Mouse (Mus musculus): Measurements from ENCODE around the gene Leap2. TPM values are rescaled to one million over a fixed set of nuclear protein-coding genes. Genes with fewer than 3 reads are reported as not detected.
A peak's percentile ranks its signal among the peaks of the same experiment; 100 is the strongest.

The Leap2 gene
- polyA plus RNA-seq, 1 experiment from 2014 or later: 0.24 TPM

GRCm38 (mm10) chr11:53445562-53445961 is 22.6 kb upstream of the Leap2 start:
- TF ChIP-seq CTCF (IDR thresholded peaks at IDR 0.05; ENCODE audit: low read depth): no peak
- Histone ChIP-seq H3K9ac (ENCODE audit: low read depth, low read length) (no peak overlapping the region), H3K4me2 (ENCODE audit: low read length) (no peak overlapping the region), H3K4me3 (replicated peaks; ENCODE audit: low read depth, low read length) (no peak overlapping the region), H3K9me3 (replicated peaks; ENCODE audit: low read length) (no peaks in the 10 kb centered on the region), H3K27me3 (ENCODE audit: insufficient read depth, low read length) (no peaks in the 10 kb centered on the region), H3K27ac (no peak overlapping the region), H3K4me1 (replicated peaks; ENCODE audit: insufficient read depth, low read length) (no peaks in the 10 kb centered on the region), H3K36me3 (ENCODE audit: insufficient read depth, low read length) (no peaks in the 10 kb centered on the region)
- DNase-seq (ENCODE audit: low spot score) (no peak), ATAC-seq (replicated peaks; ENCODE audit: low FRiP score, low read depth) (no peak)
- 63% methylated on average over 13 of the region's 13 CpGs for WGBS

DNA sequence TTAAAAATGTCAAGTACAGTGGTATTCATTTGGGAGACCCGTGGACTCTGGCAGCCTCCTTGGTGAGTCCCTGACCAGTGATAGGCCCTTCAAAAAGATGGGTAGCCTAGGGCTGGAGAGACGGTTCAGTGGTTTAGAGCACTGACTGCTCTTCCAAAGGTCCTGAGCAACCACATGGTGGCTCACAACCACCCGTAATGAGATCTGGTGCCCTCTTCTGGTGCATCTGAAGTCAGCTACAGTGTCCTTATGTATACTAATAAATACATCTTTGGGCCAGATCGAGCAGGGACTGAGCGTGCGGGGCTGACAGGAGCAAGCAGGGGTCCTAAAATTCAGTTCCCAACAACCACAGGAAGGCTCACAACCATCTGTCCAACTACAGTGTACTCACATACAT is 20.9 kb upstream of the Leap2 start:
- H3K4me3 ChIP-seq (replicated peaks; ENCODE audit: low read depth, low read length): no peak overlapping the region
- DNase-seq (ENCODE audit: low spot score) (no peak), ATAC-seq (replicated peaks; ENCODE audit: low FRiP score, low read depth) (no peak)
- no peak overlapping the region for H3K9ac ChIP-seq (ENCODE audit: low read depth, low read length)
- 35% methylated on average over 6 of the region's 6 CpGs for WGBS
- no peak overlapping the region for H3K27ac ChIP-seq
- no peak overlapping the region for H3K4me2 ChIP-seq (ENCODE audit: low read length)
- peak; percentile 78 for TF ChIP-seq CTCF (IDR thresholded peaks at IDR 0.05; ENCODE audit: low read depth)
- H3K36me3 ChIP-seq (ENCODE audit: insufficient read depth, low read length): no peaks in the 10 kb centered on the region
- no peaks in the 10 kb centered on the region for H3K4me1 ChIP-seq (replicated peaks; ENCODE audit: insufficient read depth, low read length)
- no peaks in the 10 kb centered on the region for H3K9me3 ChIP-seq (replicated peaks; ENCODE audit: low read length)
- H3K27me3 ChIP-seq (ENCODE audit: insufficient read depth, low read length): no peaks in the 10 kb centered on the region

GRCm38 (mm10) chr11:53441921-53442320 is 19.0 kb upstream of the Leap2 start:
- no peaks in the 10 kb centered on the region for H3K27me3 ChIP-seq (ENCODE audit: insufficient read depth, low read length)
- no peaks in the 10 kb centered on the region for H3K4me1 ChIP-seq (replicated peaks; ENCODE audit: insufficient read depth, low read length)
- DNase-seq (ENCODE audit: low spot score): peak; percentile 37
- no peak overlapping the region for H3K9ac ChIP-seq (ENCODE audit: low read depth, low read length)
- no peak overlapping the region for H3K27ac ChIP-seq
- WGBS: 22% methylated on average over 12 of the region's 12 CpGs
- no peak for TF ChIP-seq CTCF (IDR thresholded peaks at IDR 0.05; ENCODE audit: low read depth)
- H3K36me3 ChIP-seq (ENCODE audit: insufficient read depth, low read length): no peaks in the 10 kb centered on the region
- no peak overlapping the region for H3K4me2 ChIP-seq (ENCODE audit: low read length)
- no peak for ATAC-seq (replicated peaks; ENCODE audit: low FRiP score, low read depth)
- H3K4me3 ChIP-seq (replicated peaks; ENCODE audit: low read depth, low read length): no peak overlapping the region
- no peaks in the 10 kb centered on the region for H3K9me3 ChIP-seq (replicated peaks; ENCODE audit: low read length)

DNA sequence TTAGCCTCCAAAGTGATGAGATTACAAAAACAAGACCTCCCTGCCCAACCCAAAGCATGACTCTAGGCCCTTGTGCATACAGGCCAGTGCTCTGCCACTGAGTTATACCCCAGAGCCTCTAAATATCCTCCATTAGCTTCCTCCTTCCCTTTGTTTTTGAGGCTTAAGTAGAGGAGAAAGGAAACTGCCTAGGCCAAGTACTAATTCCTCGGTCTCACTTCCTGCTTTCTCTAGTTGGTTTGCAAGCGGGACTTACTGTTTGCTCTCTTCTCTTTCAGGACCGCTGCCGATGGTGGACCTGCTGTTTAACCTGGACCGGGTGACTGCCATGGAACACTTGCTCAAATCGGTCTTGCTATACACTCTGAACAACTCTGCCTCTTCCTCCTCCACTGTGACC is 13.4 kb upstream of the Leap2 start:
- no peak overlapping the region for H3K4me3 ChIP-seq (replicated peaks; ENCODE audit: low read depth, low read length)
- H3K36me3 ChIP-seq (ENCODE audit: insufficient read depth, low read length): no peaks in the 10 kb centered on the region
- H3K27me3 ChIP-seq (ENCODE audit: insufficient read depth, low read length): no peaks in the 10 kb centered on the region
- 84% methylated on average over 6 of the region's 6 CpGs for whole genome bisulfite sequencing
- H3K4me1 ChIP-seq (replicated peaks; ENCODE audit: insufficient read depth, low read length): no peaks in the 10 kb centered on the region; the same call in 1 of the 2 replicates
- no peak overlapping the region for H3K4me2 ChIP-seq (ENCODE audit: low read length)
- TF ChIP-seq CTCF (IDR thresholded peaks at IDR 0.05; ENCODE audit: low read depth): no peak
- no peaks in the 10 kb centered on the region for H3K9me3 ChIP-seq (replicated peaks; ENCODE audit: low read length)
- DNase-seq (ENCODE audit: low spot score) (no peak), ATAC-seq (replicated peaks; ENCODE audit: low FRiP score, low read depth) (no peak)
- H3K27ac ChIP-seq: no peak overlapping the region
- H3K9ac ChIP-seq (ENCODE audit: low read depth, low read length): no peak overlapping the region

DNA sequence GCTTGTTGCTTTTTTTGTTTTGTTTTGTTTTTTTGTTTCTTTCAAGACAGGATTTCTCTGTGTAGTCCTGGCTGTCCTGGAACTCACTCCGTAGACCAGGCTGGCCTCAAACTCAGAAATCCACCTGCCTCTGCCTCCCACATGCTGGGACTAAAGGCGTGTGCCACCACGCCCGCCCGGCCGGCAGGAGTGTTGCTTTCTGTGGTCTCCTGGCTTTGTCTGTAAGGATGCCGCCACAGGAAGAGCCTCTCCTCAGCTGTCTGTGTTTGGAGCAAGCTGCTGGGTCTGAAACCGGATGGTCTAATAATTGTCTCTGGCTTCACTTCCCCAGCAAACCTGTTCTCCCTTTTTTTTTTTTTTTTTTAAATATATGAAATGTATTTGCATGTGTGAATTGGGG is 12.5 kb upstream of the Leap2 start:
- TF ChIP-seq CTCF (IDR thresholded peaks at IDR 0.05; ENCODE audit: low read depth): no peak
- Histone ChIP-seq H3K4me2 (ENCODE audit: low read length) (no peak overlapping the region), H3K27ac (no peak overlapping the region), H3K9me3 (replicated peaks; ENCODE audit: low read length) (no peaks in the 10 kb centered on the region), H3K27me3 (ENCODE audit: insufficient read depth, low read length) (no peaks in the 10 kb centered on the region), H3K9ac (ENCODE audit: low read depth, low read length) (no peak overlapping the region), H3K36me3 (ENCODE audit: insufficient read depth, low read length) (no peaks in the 10 kb centered on the region), H3K4me3 (replicated peaks; ENCODE audit: low read depth, low read length) (no peak overlapping the region), H3K4me1 (replicated peaks; ENCODE audit: insufficient read depth, low read length) (no peaks in the 10 kb centered on the region; the same call in 1 of the 2 replicates)
- WGBS: 80% methylated on average over 8 of the region's 8 CpGs
- DNase-seq (ENCODE audit: low spot score) (no peak), ATAC-seq (replicated peaks; ENCODE audit: low FRiP score, low read depth) (no peak)

DNA sequence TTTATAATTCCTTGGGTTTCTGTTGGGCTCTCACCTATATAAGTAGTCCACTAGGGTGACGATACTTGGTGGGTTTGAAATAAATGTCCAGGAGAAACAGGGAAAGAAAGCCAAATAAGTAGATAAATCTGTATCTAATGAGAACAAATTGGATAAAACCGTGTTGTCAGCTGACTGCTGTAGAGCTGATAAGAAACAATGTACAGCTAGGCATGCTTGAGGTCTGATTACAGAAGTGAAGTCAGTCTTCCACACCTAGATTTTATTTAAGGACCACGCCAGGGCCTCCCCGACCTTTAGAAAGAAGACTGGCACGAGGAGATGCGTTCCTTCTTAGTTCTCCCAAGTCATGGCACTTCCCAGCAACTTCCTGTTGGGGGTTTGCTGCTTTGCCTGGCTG is 10.1 kb upstream of the Leap2 start:
- Histone ChIP-seq H3K27me3 (ENCODE audit: insufficient read depth, low read length) (no peaks in the 10 kb centered on the region), H3K27ac (no peak overlapping the region), H3K9me3 (replicated peaks; ENCODE audit: low read length) (no peaks in the 10 kb centered on the region), H3K4me1 (replicated peaks; ENCODE audit: insufficient read depth, low read length) (peaks cover 7% of the 10 kb centered on the region), H3K4me3 (replicated peaks; ENCODE audit: low read depth, low read length) (no peak overlapping the region), H3K4me2 (ENCODE audit: low read length) (no peak overlapping the region), H3K36me3 (ENCODE audit: insufficient read depth, low read length) (0 out of 2 replicates have a peak, but pooled peaks cover 4% of the 10 kb centered on the region), H3K9ac (ENCODE audit: low read depth, low read length) (no peak overlapping the region)
- 59% methylated on average over 6 of the region's 6 CpGs for WGBS
- TF ChIP-seq CTCF (IDR thresholded peaks at IDR 0.05; ENCODE audit: low read depth): no peak
- ATAC-seq (replicated peaks; ENCODE audit: low FRiP score, low read depth) (no peak), DNase-seq (ENCODE audit: low spot score) (no peak)

Data from kidney, postnatal 0 days (tissue).